Mouse (Mus musculus): ENCODE results near the gene Mctp1.
A peak's percentile ranks its signal among the peaks of the same experiment; 100 is the strongest.
"Not testable (repeated sequence)": the region's sequence is repeated elsewhere in the genome, so short reads cannot be mapped to it uniquely, and the experiment has no call there.

Mctp1 gene

DNA sequence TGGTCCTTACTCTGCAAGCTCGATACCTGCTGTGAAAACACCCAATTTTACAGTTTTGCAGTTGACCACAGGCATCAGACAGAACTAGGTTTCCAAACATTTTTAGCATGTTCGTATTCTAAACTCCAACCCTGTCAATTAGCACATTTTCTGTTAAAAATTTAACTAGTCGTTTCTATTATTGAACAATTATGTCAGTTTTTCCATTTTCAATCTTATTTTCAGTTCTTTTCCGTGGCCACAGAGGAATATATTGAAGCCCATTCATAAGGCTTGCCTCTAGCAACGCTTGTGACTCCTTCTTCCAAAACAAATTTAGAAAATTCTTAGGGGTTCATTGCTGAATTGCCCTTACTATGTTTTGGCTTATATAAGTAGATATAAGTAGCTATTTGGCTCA is 456.4 kb downstream of the Mctp1 start:
- no peak for DNase-seq

GRCm38 (mm10) chr13:76844629-76845255 is 460.4 kb downstream of the Mctp1 start:
- peak; percentile 77 to 80 for DNase-seq

GRCm38 (mm10) chr13:76850412-76851054 is 466.2 kb downstream of the Mctp1 start:
- DNase-seq = no peak

GRCm38 (mm10) chr13:76854306-76854705 is 470.0 kb downstream of the Mctp1 start:
- DNase-seq = no peak

- DNase-seq = no peak
Measured at GRCm38 (mm10) chr13:76855021-76855420, 470.7 kb downstream of the Mctp1 start.

DNA sequence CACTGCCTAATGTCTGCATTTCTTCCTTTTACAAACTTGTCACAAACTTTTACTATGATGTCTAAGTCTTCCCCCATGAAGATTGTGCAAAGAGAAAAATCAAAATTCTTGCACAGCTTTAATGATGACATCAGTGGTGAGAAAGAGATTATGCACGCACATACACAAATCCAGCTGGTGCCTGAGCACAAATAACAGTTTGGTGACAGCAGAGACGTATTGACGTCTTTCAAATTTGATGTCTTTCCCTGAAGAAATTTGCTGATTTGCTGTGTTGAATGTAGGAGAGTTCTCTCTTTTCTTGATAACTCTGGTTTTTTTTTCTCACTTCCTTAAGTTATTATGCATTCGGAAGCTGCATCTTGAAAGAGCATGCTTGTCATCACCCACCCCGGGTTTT is 472.7 kb downstream of the Mctp1 start:
- DNase-seq = no peak

DNA sequence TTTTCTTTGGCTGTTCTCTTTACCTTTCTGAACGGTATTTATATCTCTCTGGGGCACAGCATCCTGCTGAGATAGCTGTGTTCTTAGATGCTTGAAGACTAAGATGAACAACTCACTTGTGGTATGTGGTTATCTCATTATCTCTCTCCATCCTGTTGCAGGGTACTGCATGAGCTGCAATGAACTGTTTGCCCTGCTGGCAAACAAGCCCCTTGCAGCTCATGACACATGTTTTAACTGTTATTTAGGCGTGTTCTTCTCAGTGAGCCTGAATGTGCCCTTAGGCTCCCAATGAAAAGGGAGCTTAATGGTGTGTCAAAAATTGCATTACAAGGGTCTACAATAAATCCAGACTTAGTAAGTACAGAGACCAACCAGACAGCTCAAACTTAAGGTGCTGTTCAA is 473.7 kb downstream of the Mctp1 start:
- no peak for DNase-seq

GRCm38 (mm10) chr13:76870291-76870690 is 486.0 kb downstream of the Mctp1 start:
- DNase-seq = no peak

GRCm38 (mm10) chr13:76877887-76878763 is 493.8 kb downstream of the Mctp1 start:
- peak; percentile 3 to 5 for DNase-seq

- DNase-seq = peak; percentile 2 to 11
Measured at GRCm38 (mm10) chr13:76879008-76879407, 494.7 kb downstream of the Mctp1 start.

DNA sequence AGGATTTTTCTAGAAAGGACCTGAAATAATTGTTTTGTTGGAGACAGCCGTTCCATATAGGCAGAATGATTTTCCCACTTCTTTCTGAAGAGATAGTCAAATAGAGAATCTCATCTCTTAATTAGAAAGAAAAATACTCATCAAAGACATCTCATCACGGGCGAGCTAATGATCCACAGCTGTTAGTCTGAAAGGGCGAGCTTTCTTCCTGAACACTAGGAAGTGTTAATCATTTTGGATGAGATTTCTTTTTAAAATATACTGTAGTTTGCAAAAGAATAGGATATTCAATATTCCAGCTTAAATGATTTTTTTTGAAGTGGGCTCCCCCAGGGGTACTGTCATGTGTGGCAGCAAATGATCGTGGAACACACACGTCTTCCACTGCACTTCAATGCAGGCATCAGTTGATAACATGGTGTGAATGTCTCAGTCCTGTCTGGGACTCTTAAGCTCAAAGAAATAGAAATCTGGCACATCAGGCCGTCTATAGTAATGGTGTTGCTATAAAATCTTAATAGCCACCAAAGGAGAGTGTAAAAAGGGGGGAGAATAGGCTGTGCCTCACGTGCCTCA is 500.3 kb downstream of the Mctp1 start:
- no peak for DNase-seq

DNA sequence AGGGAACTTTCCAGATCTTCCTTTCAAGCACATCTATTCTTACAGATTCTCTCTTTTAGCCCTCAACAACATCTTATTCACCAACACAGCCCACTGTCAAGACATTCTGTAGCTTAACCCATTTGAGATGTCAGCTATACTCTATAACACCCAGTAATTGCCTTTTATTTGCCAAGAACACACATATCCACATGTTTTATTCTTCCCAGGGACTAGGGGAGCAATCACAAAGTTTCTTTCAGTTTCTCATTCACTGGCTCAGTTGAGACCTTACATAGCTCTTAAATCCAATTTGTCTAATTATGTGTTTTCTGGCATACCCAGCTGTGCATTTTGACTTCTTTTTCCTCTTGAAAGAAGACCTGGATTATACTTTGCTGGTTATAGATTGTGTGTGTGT is 508.7 kb downstream of the Mctp1 start:
- no peak for DNase-seq

DNA sequence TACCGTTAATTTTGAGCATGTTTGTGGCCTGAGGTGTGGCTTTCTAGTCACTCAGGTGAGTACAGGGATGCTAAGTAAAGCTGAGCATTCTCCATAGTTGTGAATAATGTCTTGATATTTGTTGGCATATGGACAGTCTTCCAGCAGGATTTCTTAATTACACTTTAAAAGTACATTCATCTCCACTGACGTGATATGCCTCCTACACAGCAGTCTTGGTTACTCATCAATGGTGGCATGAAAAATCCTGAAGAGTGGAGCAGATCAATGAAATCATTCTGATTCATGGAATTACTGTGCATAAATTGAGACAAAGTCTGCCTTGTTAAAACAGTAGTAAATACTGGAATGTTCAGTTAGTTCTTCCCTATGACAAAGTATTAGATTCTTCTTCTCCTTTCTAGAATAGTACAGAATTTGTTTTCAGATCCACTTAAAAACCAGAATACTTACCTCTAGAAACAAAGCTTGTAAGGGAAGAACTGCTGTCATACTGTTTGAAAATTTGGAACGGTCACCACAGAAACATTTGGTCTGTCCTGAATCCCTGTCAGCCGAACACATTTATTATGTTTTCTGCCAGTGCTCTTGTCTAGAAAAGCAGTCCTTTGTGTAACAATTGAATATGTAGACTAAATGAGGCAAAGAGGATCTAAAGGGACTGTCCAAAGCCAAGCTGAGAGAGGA is 511.6 kb downstream of the Mctp1 start:
- no peak for DNase-seq

- no peak for DNase-seq
Measured at GRCm38 (mm10) chr13:76896457-76896790, 512.1 kb downstream of the Mctp1 start.

DNA sequence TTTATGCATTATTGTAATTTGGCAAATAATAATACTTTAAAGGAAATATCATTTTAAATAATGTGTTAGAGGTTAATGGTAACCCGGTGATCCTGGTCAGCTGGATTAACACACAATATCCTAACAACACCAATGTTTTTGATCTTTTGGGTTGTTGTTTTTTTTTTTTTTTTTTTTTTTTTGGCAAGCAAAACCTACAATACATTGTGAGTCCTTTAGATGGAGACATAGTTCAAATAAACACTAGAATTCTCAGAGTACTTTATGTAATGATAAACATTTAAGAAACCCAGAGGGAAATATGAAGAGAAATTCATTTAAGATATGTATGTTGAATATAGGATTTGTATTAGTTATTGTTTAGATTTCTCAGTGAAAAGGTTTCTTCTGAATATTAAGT is 534.0 kb downstream of the Mctp1 start:
- no peak for DNase-seq

GRCm38 (mm10) chr13:76926851-76927250 is 542.5 kb downstream of the Mctp1 start:
- no peak for DNase-seq

DNA sequence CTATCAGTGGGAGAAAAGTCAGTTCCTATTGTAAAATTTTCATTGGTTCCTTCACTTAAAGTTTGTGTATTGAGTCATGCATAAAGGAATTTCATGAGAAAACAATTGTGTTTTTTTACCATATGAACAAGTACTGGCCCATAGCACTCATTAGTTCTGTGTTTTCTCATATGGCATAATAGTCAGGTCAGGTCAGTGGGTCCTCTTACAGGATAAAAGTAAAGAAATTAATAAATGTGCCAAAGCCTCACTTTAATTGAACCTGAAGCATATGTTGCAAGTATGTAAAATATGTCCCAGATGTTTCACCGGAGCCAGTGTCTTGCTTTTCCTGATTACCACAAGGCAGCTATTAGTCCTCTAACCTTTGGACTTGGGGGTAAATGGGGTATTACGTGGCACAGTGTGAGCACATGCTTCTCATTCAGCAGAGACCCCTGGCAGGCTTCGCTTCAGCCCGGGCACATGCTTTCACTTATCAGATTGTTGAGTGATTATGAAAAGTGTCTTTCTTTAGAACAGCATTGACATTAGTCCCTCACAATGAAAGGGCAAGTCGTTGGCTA is 543.6 kb downstream of the Mctp1 start:
- DNase-seq = no peak

DNA sequence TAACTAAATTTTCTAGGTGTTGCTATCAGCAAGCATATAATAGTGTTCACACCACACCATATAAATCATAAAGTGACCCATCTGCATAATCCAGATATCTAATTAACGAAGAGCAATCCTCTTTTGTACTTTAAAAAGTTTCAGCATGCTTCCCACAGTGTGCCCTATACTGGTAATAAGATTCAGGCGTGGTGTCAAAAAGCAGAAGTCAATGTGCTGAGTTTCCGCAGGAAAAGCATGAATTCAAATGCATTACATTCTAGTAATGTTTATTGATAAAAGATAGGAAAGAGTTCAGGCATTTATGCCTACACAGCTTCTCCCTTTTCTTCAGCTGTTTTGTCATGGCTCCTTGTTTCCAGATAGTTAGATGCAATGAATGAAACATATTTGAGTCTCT is 544.8 kb downstream of the Mctp1 start:
- DNase-seq = no peak

DNA sequence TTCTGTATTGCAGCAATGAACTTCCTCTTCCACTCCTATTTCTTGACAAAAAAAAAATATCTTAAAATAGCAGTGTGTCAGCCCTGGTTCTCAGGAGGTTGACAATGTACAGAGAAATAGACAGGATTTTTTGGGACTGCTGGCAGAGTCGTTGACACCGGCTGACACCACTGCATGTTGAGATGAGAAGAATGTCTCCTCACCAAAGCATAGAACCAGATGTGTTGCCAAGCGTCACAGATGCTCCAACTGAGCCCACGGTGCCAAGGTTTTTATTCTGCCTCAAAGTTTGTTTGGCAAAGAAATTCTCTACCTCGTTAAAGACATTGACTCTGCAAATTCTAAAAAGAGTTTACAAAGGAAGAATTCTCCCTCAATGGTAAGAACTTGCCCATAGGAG is 548.6 kb downstream of the Mctp1 start:
- DNase-seq = no peak

- no peak for DNase-seq
Measured at GRCm38 (mm10) chr13:76949234-76949633, 564.9 kb downstream of the Mctp1 start.

DNA sequence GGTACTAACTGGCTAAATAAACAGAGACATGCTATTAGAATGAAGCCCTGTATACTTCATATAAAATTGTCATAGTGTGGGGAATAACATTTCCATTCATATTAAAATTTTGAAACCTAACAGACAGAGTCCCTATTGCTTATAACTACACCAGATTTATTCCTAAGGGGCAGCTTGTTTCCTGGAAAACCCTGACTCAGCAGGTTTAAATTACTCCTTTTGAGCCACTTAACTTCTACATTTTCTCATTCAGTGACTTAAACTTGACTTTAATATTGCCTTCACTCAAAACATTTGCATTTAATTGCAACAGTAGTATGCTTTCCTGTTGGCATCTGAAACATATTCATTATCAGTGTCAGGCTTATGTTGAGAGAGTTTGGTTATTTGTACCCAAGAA is 583.3 kb downstream of the Mctp1 start:
- no peak for DNase-seq

DNA sequence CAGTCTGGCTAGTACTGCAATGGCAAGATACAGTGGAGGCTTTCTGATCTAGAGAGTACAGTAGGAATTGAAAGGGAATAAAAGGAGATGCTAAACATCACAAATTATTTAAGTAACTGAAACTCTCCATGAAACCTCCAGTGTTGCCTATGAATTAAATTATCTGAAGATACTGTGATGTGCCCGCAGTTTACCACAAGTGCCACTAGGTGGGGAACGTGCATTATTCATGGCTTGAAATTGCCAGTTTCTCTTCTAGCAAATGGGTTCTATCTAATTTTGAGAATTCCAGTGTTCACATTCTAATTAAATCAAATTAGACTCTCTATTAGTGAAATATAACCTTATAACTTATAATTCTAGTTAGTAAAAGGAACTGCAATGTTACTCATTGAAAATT is 585.1 kb downstream of the Mctp1 start:
- DNase-seq = peak; percentile 68 to 74

- not testable (repeated sequence) for DNase-seq
Measured at GRCm38 (mm10) chr13:76971046-76971445, 586.7 kb downstream of the Mctp1 start.

Data from cerebellum, postnatal 10 days (tissue).